Mouse (Mus musculus): Measurements from ENCODE around the gene Cdcp2. TPM values are rescaled to one million over a fixed set of nuclear protein-coding genes. Genes with fewer than 3 reads are reported as not detected.

Cdcp2 gene
- polyA plus RNA-seq, 1 experiment from 2014 or later: not detected

- no peak for ATAC-seq (ENCODE audit: low read depth)
- no peak overlapping the region for H3K27ac ChIP-seq (ENCODE audit: low read length)
- 82% methylated on average over 3 of the region's 3 CpGs for WGBS
These were observed 33.5 kb upstream of the Cdcp2 start for GRCm38 (mm10) chr4:107063214-107063613.

GRCm38 (mm10) chr4:107064394-107065098, 32.1 kb upstream of the Cdcp2 start:
- no peak overlapping the region for H3K9ac ChIP-seq (ENCODE audit: low read length)
- no peak overlapping the region for H3K4me3 ChIP-seq (ENCODE audit: low read length)
- no peak overlapping the region for H3K27ac ChIP-seq (ENCODE audit: low read length)
- ATAC-seq (ENCODE audit: low read depth): no peak
- H3K27me3 ChIP-seq (ENCODE audit: control insufficient read depth, insufficient read depth, low read depth, low read length): no peaks in the 10 kb centered on the region
- H3K9me3 ChIP-seq (ENCODE audit: control insufficient read depth, low read length): no peaks in the 10 kb centered on the region
- no peak overlapping the region for H3K4me2 ChIP-seq (ENCODE audit: low read depth, low read length)
- H3K4me1 ChIP-seq (replicated peaks; ENCODE audit: control insufficient read depth, insufficient read depth, low read length): peaks cover 12% of the 10 kb centered on the region
- 78% methylated on average over 5 of the region's 5 CpGs for WGBS
- peaks cover 34% of the 10 kb centered on the region for H3K36me3 ChIP-seq (ENCODE audit: control insufficient read depth, insufficient read depth, low read length)

More at GRCm38 (mm10) chr4:107063214-107063613, 33.5 kb upstream of the Cdcp2 start:
- H3K4me1 ChIP-seq (replicated peaks; ENCODE audit: control insufficient read depth, insufficient read depth, low read length): peaks cover 12% of the 10 kb centered on the region
- H3K4me3 ChIP-seq (ENCODE audit: low read length): no peak overlapping the region
- no peaks in the 10 kb centered on the region for H3K27me3 ChIP-seq (ENCODE audit: control insufficient read depth, insufficient read depth, low read depth, low read length)
- no peaks in the 10 kb centered on the region for H3K9me3 ChIP-seq (ENCODE audit: control insufficient read depth, low read length)
- no peak overlapping the region for H3K4me2 ChIP-seq (ENCODE audit: low read depth, low read length)
- H3K36me3 ChIP-seq (ENCODE audit: control insufficient read depth, insufficient read depth, low read length): peaks cover 38% of the 10 kb centered on the region
- H3K9ac ChIP-seq (ENCODE audit: low read length): no peak overlapping the region

- peak within 1 kb of the TSS; percentile 37 for H3K27ac ChIP-seq (ENCODE audit: low read length)
- under 1% methylated on average over 60 of the region's 60 CpGs for WGBS
- peaks cover 20% of the 10 kb centered on the region for H3K36me3 ChIP-seq (ENCODE audit: control insufficient read depth, insufficient read depth, low read length)
- H3K4me2 ChIP-seq (ENCODE audit: low read depth, low read length): peak within 1 kb of the TSS; percentile 92
- H3K4me3 ChIP-seq (ENCODE audit: low read length): peak within 1 kb of the TSS; percentile 75
- no peaks in the 10 kb centered on the region for H3K9me3 ChIP-seq (ENCODE audit: control insufficient read depth, low read length)
- H3K4me1 ChIP-seq (replicated peaks; ENCODE audit: control insufficient read depth, insufficient read depth, low read length): peaks cover 12% of the 10 kb centered on the region
- no peaks in the 10 kb centered on the region for H3K27me3 ChIP-seq (ENCODE audit: control insufficient read depth, insufficient read depth, low read depth, low read length)
- H3K9ac ChIP-seq (ENCODE audit: low read length): peak within 1 kb of the TSS; percentile 90
- ATAC-seq (ENCODE audit: low read depth): peak; percentile 100
These were observed 30.2 kb upstream of the Cdcp2 start, which contains the start of the genes Mrpl37 and Cyb5rl for GRCm38 (mm10) chr4:107066252-107067124. TSS of gene Mrpl37 (minus strand) at chr4:107066868. TSS of gene Cyb5rl (plus strand) at chr4:107066988.

DNA sequence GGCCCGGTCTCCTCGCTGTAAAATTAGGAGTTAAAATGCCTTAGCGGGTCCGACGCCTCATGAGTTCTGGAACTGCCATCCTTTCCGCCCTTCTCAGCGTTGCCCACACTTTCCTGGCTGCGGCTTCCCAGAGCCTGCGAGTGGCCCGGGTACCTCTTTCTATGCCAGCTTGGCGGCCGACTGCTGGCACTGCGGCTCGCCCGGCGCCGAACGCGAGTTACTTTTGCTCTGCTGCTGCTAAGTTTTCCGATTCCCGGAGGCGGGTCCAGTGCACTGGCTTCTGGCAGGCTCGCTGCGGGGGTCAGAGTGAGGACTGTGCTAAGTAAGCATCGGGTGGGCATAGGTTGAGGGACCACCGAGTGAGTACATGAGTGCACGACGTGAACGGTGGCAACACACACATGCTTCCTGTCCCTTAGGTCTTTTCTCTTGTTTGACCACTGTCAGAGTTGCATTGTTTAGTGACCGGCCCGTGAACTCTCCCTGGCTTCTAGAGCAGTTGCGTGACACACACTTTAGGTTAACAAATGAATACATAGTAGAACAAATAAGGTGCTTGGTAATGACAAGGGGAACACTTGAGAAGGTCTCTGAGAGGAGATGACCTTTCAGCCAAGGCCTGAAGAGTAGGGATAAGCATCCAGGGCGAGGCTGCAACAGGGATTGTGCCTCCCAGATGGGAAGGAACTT, 29.4 kb upstream of the Cdcp2 start:
- H3K4me1 ChIP-seq (replicated peaks; ENCODE audit: control insufficient read depth, insufficient read depth, low read length): peaks cover 12% of the 10 kb centered on the region
- peak overlapping the region; percentile 37 for H3K27ac ChIP-seq (ENCODE audit: low read length)
- H3K36me3 ChIP-seq (ENCODE audit: control insufficient read depth, insufficient read depth, low read length): peaks cover 14% of the 10 kb centered on the region; the same call in 1 of the 2 replicates
- H3K4me3 ChIP-seq (ENCODE audit: low read length): peak overlapping the region; percentile 75
- no peaks in the 10 kb centered on the region for H3K27me3 ChIP-seq (ENCODE audit: control insufficient read depth, insufficient read depth, low read depth, low read length)
- H3K4me2 ChIP-seq (ENCODE audit: low read depth, low read length): peak overlapping the region; percentile 92
- H3K9me3 ChIP-seq (ENCODE audit: control insufficient read depth, low read length): no peaks in the 10 kb centered on the region
- WGBS: 2% methylated on average over 33 of the region's 33 CpGs
- peak; percentile 41 for ATAC-seq (ENCODE audit: low read depth)
- H3K9ac ChIP-seq (ENCODE audit: low read length): peak overlapping the region; percentile 68

GRCm38 (mm10) chr4:107072343-107072742, 24.3 kb upstream of the Cdcp2 start:
- Histone ChIP-seq H3K4me1 (replicated peaks; ENCODE audit: control insufficient read depth, insufficient read depth, low read length) (peaks cover 4% of the 10 kb centered on the region), H3K4me3 (ENCODE audit: low read length) (no peak overlapping the region), H3K4me2 (ENCODE audit: low read depth, low read length) (no peak overlapping the region), H3K27ac (ENCODE audit: low read length) (no peak overlapping the region), H3K27me3 (ENCODE audit: control insufficient read depth, insufficient read depth, low read depth, low read length) (no peaks in the 10 kb centered on the region), H3K36me3 (ENCODE audit: control insufficient read depth, insufficient read depth, low read length) (no peaks in the 10 kb centered on the region), H3K9ac (ENCODE audit: low read length) (no peak overlapping the region), H3K9me3 (ENCODE audit: control insufficient read depth, low read length) (no peaks in the 10 kb centered on the region)
- WGBS: 79% methylated on average over 9 of the region's 9 CpGs
- ATAC-seq (ENCODE audit: low read depth): no peak

DNA sequence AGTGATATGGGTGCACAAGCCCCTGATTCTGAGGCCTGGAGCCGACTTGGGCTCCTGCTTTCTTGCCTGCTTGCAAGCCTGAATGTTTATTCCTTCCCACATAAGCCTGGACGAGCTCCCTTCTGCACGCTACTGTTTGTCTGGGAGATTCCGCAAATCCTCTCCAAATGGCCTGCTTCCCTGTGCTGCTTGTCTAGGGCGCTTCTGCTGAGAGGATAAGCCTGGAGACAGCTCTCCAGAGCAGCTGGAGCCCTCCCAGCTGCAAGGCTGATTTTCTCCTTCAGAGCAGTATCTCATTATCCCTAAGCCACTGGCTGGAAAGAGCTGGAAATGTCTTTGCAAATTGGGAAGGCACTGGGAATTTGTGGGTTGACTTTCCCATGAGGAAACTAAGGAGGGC, 21.2 kb upstream of the Cdcp2 start:
- H3K36me3 ChIP-seq (ENCODE audit: control insufficient read depth, insufficient read depth, low read length): no peaks in the 10 kb centered on the region

DNA sequence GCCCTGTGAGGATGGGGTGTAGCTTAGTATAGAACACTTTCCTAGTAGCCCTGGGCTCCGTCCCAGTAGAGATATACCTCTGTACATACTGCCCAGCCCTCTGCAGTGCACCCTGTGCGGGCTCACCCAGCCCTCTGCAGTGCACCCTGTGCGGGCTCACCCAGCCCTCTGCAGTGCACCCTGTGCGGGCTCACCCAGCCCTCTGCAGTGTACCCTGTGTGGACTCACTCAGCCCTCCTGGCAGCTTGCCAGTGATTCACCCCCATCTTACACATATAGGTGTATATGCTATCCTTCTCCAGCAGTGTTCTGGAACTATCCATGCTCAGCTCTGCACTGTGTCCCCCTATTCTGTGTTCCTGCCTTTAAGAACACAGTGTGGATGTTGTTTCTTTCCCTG, 17.8 kb upstream of the Cdcp2 start:
- Histone ChIP-seq H3K27ac (ENCODE audit: low read length) (no peak overlapping the region), H3K4me1 (replicated peaks; ENCODE audit: control insufficient read depth, insufficient read depth, low read length) (no peaks in the 10 kb centered on the region), H3K36me3 (ENCODE audit: control insufficient read depth, insufficient read depth, low read length) (no peaks in the 10 kb centered on the region), H3K27me3 (ENCODE audit: control insufficient read depth, insufficient read depth, low read depth, low read length) (no peaks in the 10 kb centered on the region), H3K9ac (ENCODE audit: low read length) (no peak overlapping the region), H3K4me3 (ENCODE audit: low read length) (no peak overlapping the region), H3K9me3 (ENCODE audit: control insufficient read depth, low read length) (no peaks in the 10 kb centered on the region), H3K4me2 (ENCODE audit: low read depth, low read length) (no peak overlapping the region)
- WGBS: 78% methylated on average over 4 of the region's 4 CpGs
- ATAC-seq (ENCODE audit: low read depth): no peak

More for the DNA sequence above, 21.2 kb upstream of the Cdcp2 start:
- no peak for ATAC-seq (ENCODE audit: low read depth)
- Histone ChIP-seq H3K9ac (ENCODE audit: low read length) (no peak overlapping the region), H3K9me3 (ENCODE audit: control insufficient read depth, low read length) (no peaks in the 10 kb centered on the region), H3K27ac (ENCODE audit: low read length) (no peak overlapping the region), H3K4me2 (ENCODE audit: low read depth, low read length) (no peak overlapping the region), H3K27me3 (ENCODE audit: control insufficient read depth, insufficient read depth, low read depth, low read length) (no peaks in the 10 kb centered on the region), H3K4me3 (ENCODE audit: low read length) (no peak overlapping the region), H3K4me1 (replicated peaks; ENCODE audit: control insufficient read depth, insufficient read depth, low read length) (no peaks in the 10 kb centered on the region)
- 66% methylated on average over 5 of the region's 5 CpGs for WGBS

- H3K36me3 ChIP-seq (ENCODE audit: control insufficient read depth, insufficient read depth, low read length): no peaks in the 10 kb centered on the region
- peaks cover 4% of the 10 kb centered on the region for H3K4me1 ChIP-seq (replicated peaks; ENCODE audit: control insufficient read depth, insufficient read depth, low read length)
- ATAC-seq (ENCODE audit: low read depth): no peak
- H3K27me3 ChIP-seq (ENCODE audit: control insufficient read depth, insufficient read depth, low read depth, low read length): no peaks in the 10 kb centered on the region
- no peak overlapping the region for H3K9ac ChIP-seq (ENCODE audit: low read length)
- H3K9me3 ChIP-seq (ENCODE audit: control insufficient read depth, low read length): no peaks in the 10 kb centered on the region
- H3K4me3 ChIP-seq (ENCODE audit: low read length): no peak overlapping the region
- H3K4me2 ChIP-seq (ENCODE audit: low read depth, low read length): no peak overlapping the region
- no peak overlapping the region for H3K27ac ChIP-seq (ENCODE audit: low read length)
These were observed 17.0 kb upstream of the Cdcp2 start for GRCm38 (mm10) chr4:107079716-107080115.

GRCm38 (mm10) chr4:107082185-107082584, 14.5 kb upstream of the Cdcp2 start:
- 88% methylated on average over 3 of the region's 3 CpGs for WGBS
- Histone ChIP-seq H3K9ac (ENCODE audit: low read length) (no peak overlapping the region), H3K4me1 (replicated peaks; ENCODE audit: control insufficient read depth, insufficient read depth, low read length) (peaks cover 5% of the 10 kb centered on the region), H3K27me3 (ENCODE audit: control insufficient read depth, insufficient read depth, low read depth, low read length) (no peaks in the 10 kb centered on the region), H3K36me3 (ENCODE audit: control insufficient read depth, insufficient read depth, low read length) (no peaks in the 10 kb centered on the region), H3K4me3 (ENCODE audit: low read length) (no peak overlapping the region), H3K9me3 (ENCODE audit: control insufficient read depth, low read length) (no peaks in the 10 kb centered on the region), H3K27ac (ENCODE audit: low read length) (no peak overlapping the region), H3K4me2 (ENCODE audit: low read depth, low read length) (no peak overlapping the region)
- no peak for ATAC-seq (ENCODE audit: low read depth)

Measured in lung, embryonic 16.5 days (tissue).